Mouse (Mus musculus) retina, embryonic 14.5 days (tissue): ENCODE results near the gene Dgki.
A peak's percentile ranks its signal among the peaks of the same experiment; 100 is the strongest.
"Not testable (repeated sequence)": the region's sequence is repeated elsewhere in the genome, so short reads cannot be mapped to it uniquely, and the experiment has no call there.

Experiments used
- DNase-seq: peaks from one replicate; pipeline ENCODE4 v3.0.0-alpha.2; 2015; ENCODE audit warnings: low spot score

Dgki gene

DNA sequence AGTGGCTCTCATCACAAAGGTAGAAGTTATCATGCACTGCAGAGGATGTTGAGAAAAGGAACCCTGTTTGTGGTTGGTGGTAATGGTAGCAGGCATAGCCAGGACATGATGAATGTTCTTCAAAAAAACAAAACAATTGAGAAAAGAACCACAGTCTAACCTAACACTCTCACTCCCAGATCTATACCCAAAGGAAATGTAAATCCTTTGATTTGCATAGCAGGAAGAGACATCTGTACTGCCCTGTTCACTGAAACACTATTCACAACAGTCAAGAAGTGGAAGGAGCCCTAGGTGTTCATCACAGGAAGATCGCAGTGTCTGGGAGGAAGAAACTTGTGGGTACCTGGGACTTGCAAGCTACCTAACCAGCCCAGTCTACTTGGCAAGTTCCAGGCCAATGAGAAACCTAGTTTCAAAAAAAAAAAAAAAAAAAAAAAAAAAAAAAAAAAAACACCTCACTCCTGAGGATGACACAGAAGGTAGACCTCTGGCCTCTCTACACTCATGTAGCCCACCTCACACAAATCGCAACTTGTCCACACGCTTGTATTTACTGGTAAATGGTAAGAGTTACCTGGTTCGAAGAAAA lies 152.5 kb downstream of the Dgki start:
- DNase-seq: no peak

DNA sequence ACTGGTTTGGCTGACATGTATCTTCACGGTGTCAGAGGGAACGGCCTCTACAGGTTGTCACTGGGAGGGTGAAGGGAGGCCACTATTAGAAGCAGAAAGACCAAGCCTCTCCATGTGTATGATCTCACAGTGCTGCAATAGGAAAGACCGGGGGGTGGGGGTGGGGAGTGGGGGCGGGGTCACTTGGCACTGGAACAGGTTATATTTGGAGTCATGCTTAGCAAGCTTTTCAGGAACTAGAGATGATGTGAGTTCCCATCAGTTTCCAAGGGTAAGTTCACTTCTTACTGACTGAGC lies 156.2 kb downstream of the Dgki start:
- DNase-seq: no peak

- peak; percentile 6 for DNase-seq
Measured at GRCm38 (mm10) chr6:37142991-37143866, 156.8 kb downstream of the Dgki start.

DNA sequence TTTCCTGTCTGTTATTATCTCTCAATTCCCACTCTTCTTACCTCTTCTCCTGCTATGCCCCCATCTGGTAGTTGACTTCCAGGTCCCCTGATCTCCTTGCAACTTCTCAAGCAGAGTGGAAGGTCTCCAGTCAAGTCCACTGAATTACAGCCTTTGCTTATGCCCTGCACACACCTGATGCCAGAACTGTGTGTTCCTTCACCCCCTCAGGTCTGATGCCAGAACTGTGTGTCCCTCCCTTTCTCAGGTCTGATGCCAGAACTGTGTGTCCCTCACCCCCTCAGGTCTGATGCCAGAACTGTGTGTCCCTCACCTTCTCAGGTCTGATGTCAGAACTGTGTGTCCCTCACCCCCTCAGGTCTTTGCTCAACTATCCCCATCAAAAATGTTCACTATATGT lies 161.2 kb downstream of the Dgki start:
- no peak for DNase-seq

DNA sequence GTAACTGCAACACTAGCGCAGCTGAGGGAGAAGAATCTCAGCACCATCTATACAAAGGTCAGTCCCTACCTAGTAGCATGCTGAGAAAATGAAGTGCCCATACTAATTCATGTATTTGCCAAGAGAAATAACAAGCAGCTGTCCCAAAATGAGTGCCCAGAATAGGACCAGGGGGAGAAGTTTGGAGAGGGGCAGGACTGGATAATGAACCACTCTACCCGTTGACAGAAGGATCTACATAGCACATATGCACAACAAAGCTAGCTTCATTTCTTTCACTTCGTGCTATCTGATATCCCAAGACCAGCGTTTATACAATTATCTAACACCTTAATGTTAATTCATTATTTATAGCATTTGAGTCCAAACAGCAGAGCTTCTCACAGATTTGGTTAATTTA lies 168.7 kb downstream of the Dgki start:
- no peak for DNase-seq

DNA sequence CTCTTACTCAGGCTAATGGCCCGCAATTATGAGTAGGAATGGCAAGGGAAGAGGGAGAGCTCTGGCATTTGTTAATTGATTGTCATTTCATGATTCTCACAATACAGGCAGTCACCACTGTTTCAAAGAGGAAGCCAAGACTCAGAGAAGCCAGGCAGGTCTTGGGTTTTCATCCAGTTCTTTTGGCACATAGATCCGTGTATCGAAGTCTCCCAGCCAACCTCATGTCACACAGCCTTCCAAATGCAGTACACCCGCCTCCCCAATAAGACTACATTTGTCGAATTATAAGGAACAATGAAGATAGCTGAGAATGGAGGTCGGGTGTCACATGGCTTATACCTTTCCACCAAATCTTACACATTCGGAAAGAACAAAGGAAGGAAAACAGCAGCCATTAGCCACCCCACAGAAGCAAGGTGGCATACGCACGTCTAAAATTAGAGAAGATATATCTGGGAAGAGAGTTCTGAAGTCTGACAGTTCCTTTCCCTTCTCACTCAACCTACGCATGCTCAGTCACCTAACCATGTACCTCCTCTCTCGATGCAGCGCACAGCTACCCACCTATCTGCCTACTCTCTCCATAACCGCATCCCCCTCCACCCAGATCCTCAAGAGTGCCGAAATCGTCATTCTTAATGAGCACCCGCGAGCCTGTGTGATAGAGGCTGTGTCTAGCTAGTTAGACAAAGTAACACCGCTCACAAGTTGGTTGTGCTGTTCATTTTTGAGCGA lies 179.4 kb downstream of the Dgki start:
- DNase-seq: no peak

GRCm38 (mm10) chr6:37119205-37119604 lies 180.8 kb downstream of the Dgki start:
- DNase-seq: no peak

DNA sequence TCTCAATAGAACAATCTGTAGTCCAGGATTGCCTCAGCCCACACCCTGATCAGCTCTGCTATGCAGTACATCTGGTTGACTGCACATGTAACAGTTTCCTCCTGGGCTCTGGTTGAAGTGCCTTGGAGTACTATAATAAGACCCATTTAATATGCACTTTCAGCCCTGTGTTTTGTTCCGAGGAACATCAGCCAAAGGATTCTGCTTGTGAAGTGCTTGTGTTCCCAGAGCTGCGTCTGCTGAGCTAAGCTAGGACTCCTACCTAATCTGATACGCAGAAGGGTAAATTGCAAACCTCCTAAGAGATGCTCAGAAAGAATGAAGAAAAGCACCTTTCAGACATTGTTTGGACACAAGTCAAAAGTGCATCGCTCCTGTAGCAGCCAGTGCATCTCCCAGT lies 186.9 kb downstream of the Dgki start:
- DNase-seq: no peak

DNA sequence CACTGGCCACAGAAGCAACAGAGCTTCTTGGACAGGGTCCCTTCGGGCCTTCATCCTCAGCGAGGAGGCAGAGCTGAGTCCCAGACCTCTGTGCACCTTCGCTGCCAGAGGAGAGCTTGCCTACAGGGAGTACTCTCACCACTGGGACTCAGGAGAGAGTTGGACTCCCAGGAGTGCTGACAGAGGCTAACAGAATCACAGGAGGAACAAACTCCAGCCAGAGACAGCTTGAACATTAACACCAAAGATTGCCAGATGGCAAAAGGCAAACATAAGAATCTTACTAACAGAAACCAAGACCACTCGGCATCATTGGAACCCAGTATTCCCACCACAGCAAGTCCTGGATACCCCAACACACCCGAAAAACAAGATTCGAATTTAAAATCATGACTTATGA lies 193.7 kb downstream of the Dgki start:
- DNase-seq: not testable (repeated sequence)

DNA sequence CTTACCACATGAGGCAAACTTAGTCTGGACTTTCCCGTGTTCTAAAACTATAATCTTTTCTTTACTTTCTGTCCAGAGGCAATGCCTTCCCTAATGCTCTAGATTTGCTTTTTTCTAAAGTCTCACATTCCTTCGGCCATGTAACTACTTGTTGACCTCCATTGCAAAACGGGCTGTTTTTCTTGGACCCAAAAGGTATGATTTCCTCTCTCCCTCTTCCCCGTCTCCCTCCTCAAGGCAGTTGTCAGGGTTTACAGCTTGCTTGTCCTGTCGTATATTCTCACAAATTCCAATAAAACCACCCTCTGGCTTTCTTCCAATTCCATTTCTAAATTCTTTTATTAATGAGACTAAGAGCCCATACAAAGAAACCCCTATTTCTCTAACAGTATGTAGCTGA lies 199.6 kb downstream of the Dgki start:
- no peak for DNase-seq

DNA sequence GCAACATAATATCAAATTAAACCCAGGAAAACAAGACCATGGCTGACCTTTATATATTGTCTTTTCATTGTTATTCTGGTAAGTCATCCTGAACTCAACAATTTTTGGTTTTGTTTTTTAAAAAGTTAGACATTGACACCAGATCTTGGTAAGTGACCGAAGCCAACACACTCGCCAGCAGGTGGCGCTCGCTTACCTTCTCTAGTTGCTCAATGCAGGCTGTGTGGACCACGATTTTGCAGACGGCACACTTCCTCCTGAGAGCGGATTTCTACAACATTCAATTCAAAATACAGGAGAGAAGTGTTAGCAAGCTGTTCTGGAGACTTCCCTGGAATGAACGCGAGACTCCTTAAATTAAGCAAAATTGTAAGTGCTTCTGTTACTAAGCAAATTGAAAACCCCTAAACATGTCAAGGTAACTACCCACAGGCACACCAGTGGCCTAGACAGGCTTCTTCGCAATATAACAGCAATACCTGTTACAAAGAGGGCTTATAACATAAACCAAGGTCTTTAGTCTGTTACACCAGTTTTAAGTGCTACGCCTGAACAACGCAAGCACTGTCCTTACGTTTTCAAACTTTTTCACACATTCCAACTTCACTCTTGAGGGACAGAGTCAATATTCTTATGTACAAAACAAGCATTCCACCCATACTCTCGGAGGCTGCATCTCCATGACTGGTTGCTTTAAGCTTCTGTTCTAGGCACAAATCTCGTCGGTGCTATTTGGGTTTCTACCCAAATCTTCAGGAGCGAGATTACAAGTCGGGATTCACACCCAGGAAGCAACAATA lies 202.4 kb downstream of the Dgki start:
- DNase-seq: peak; percentile 91

DNA sequence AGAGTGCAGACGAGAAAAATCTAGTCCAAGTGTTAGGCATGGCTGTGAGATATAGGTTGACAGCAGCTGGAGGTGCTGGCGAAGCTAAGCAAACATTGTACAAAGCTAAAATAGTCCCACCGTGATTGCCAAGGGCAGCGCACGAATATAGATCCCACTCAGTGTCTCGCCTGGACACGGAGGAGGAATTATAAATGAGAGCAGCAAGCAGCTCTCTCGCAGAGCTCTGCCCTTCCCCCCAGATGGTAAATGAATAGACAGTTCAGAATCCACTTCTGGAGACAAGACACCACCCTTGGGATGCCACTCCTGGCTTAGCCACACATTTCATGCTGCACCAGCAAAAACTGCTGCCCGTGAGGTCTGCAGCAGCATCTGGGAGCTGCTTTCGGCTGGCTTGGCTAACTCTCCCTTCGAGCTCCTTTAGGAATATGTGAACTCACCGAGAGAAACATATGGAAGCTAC lies 203.1 kb downstream of the Dgki start:
- peak; percentile 16 for DNase-seq

DNA sequence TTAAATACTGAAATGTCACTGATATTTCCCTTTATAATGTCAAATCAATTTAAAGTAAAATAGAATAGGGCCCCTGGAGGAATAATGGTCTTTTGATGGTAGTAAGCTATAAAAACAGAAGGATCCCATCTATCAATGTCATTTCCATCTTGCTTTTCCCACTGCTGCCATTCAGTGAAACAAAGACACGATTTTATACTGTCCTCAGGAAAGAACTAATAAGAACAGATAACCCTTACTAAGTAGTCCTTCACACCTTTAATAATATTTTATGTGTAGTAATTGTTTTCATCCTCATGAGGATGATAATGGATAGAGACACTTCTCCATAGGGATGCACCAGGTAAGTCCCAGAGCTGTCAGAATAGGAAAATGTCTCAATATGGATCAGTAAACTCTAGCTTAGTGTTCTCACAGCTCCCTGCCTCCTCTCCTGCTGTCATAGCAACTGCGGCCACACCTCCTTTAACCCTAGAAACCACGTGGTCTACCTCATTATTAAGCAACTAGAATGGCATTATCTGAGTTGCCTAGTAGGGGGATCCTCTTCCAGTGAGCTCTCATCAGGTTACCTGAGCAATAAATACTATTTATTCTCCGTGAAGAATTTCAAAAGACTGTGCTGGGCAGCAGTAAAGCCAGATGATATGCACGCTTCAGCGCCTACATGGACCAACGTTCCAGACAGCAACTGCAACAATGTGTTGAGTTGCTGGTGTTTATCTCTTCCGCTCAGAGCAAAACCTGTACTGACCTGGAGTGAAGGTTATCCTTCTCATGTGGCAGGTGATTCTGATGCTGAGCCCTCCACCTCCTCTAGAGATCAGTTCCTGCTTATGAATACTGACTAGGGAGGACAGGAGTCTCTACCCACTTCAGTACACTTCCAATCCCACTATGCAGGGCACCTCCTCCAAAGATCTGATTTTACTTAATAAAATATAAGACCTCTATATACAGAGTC lies 210.6 kb downstream of the Dgki start:
- DNase-seq: peak; percentile 43

DNA sequence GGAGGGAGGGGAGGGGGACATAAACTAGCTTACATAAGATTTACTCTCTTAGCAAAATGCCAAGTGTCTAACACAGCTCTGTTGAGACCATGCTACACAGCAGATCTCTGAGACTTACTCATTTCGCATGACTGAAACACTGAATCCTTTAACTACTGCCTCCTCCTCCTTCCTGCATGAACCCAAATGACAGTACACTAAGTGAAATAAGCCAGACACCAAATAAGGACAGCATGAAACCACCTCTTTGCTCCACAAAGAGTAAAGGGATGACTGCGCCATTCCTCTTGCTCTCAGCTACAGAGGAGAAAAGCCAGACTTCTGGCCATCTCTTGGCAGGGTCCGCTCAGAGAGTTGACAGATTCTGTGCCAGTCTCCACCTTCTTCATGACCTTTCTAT lies 217.0 kb downstream of the Dgki start:
- no peak for DNase-seq

DNA sequence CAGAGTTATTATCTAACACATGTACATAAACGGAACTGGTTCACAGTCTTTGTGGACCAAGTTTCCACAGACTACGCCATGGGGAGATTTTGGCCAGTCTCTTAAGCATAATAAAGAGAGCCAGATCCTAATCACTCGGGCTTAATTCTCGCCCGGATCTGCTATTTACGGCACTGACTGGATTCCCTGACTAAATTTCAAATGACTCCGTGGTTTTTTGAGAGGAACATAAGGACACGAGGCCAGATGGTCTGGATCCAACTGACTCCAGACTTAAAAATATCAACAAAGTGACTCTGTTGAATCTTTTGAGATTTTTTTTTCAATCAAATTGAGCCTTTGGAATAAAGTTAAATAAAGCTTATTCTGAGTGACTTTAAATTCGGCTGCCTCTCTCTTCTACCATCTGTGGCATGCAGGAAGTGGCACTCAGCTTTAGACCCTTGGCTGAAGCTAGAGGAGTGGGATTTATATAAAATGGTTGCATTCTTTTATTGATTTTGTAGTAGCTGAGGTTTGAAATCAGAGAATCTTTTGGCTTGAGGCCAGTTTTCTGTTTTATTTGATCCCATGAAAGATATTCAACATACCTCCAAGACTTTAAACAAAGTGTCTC lies 227.5 kb downstream of the Dgki start:
- no peak for DNase-seq

DNA sequence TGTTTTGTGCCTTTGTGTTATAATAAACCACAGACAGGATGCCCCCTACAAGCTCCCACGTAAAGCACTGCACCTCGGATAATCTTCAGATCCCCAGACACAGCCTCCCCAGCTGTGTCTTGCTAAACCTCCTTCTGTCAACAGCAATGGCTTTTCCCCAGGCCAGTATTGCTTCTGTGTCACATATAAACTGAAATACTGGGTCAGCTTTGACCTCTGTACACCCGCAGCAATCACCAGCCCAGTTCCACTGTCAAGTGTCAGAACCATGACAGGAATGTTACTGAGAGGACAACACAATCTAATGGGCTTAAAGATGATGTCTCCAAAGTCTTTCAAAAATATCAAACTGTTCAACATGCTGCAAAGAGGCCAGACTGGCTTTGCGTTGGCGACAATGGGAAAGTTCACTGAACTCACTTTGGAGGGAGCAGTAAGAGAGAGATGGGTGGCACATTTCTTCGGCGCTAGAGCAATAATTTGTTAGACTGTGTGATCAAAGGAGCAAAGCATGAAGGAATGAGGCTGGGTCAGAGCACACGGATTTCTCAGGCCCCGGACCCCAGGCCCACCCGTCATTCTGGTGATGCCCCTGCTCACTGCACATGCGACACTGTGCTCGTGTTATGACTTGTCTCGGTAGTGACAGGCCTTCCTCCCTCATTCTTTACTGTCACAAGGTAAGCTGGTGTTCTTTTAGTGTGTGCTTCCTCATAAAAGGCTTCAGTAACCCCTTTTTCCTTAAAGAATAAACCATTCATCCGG lies 230.0 kb downstream of the Dgki start:
- no peak for DNase-seq

GRCm38 (mm10) chr6:37068737-37069136 lies 231.2 kb downstream of the Dgki start:
- DNase-seq: no peak

DNA sequence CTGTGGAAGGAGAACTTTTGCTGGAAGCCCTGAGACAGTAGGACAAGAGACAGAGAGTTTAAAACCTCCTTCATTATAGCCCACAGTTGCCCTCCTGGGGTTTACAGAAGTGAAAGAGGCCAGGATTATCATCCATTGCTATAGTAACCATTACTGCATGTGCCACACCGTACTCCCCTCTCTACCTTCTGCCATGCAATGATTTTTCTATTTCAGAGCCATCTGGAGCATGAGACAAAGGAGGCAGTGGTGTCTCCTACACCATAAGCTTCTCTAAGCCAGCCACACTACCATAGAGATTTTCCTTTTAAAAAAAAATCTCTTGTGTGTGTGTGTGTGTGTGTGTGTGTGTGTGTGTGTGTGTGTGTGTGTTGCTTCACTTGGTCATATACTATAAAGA lies 232.6 kb downstream of the Dgki start:
- DNase-seq: no peak

DNA sequence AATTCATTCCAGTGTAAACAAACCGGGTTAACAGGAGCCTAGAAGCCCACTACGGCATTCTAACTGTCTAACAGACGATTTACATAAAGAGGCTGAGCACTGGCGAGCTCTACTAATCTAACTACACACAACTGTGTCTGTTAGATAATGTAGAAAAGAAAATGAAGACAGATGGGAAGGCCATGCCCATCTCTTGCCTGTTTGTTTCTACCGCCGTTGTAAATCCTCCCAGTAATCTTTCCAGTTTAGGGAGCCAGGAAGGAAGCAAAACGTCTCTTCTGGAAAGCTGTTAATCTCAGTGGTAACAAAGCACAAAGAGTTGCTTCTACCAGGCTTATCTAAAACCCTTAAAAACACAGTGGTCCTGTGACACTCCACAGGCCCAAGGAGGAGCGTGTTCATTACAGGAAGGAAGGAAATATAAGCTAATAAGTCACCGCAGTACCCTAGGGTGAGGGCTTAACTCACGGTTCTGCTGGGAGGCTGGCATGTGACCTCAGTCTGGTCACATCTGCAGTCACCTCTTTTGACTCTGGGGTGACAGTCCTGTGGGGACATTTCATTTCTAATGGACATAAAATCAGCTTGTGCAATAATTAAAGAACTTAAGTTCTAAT lies 235.7 kb downstream of the Dgki start:
- DNase-seq: no peak
